Mouse (Mus musculus): ENCODE results near the gene Prmt6. TPM values are rescaled to one million over a fixed set of nuclear protein-coding genes. Genes with fewer than 3 reads are reported as not detected.

Gene Prmt6
- polyA plus RNA-seq, 1 experiment from 2014 or later, result 21.3 TPM

Other genes starting within 250 kb of the Prmt6 start
- 3.0 and 4.5 TPM in 2 replicates for gene Ntng1, start 107.0 kb downstream of the Prmt6 start, polyA plus RNA-seq (2014; fragmentation: Nextera tagmentation; extraction: Ambion mirVana)

Data from intestine, embryonic 14.5 days (tissue).